Mouse (Mus musculus) cortical plate, adult 2 months (tissue): ENCODE results near the gene Olfr308. TPM values are rescaled to one million over a fixed set of nuclear protein-coding genes. Genes with fewer than 3 reads are reported as not detected.
"Not testable (repeated sequence)": the region's sequence is repeated elsewhere in the genome, so short reads cannot be mapped to it uniquely, and the experiment has no call there.

Experiments used
- H3K27ac ChIP-seq: fragments of 200-500 bp; 2 replicates; pipeline ENCODE4 v1.5.1; 2012; ENCODE audit warnings: low read length, control low read depth, inconsistent platforms; ENCODE audit not compliant: insufficient read depth
- H3K4me1 ChIP-seq: fragments of 200-500 bp; 2 replicates; pipeline ENCODE4 v1.6.1; 2011; ENCODE audit warnings: low read length; ENCODE audit not compliant: control insufficient read depth, insufficient read depth
- H3K4me3 ChIP-seq: fragments of 200-500 bp; 2 replicates; pipeline ENCODE4 v1.5.1; 2011; ENCODE audit warnings: mild to moderate bottlenecking, low read length, control low read depth; ENCODE audit not compliant: insufficient read depth
- CTCF ChIP-seq: fragments of 200-500 bp; IDR thresholded peaks from 2 replicates; pipeline ENCODE4 v1.5.1; 2011; ENCODE audit warnings: mild to moderate bottlenecking, control low read depth, low read length; ENCODE audit not compliant: insufficient read depth; ENCODE audit errors: extremely low read depth
- POLR2A ChIP-seq: fragments of 200-500 bp; IDR thresholded peaks from 2 replicates; pipeline ENCODE4 v1.6.1; 2011; ENCODE audit warnings: mild to moderate bottlenecking, low read length, control low read depth; ENCODE audit not compliant: insufficient read depth; ENCODE audit errors: extremely low read depth
- polyA plus RNA-seq: library from polyadenylated mRNA; depleted of rRNA; stranded (reverse); fragments of >200 nt; gene quantifications from 2 replicates; pipeline ENCODE4 v1.2.3, GENCODE M21; 2012; rRNA removed

The Olfr308 gene
- not detected in 2 replicates for polyA plus RNA-seq

DNA sequence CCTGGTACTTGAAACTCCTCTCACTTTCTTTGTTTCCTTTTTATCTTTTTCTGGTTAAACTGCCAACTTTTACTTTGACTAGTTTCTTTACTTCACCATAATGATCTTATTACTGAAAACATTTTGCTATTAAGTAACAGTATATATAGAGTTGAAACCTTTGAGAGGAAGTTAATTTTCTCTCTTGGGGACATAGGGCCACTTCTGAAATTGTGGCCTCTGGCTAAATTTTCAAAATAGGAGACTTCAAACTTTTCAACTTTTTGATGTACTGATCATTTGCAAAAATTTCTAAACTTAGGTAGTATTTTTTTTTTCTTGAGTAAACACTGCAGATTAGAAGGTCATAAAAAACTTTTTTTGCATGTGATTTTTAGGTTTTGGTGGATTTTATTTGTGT, at the start of gene Olfr308:
TSS of gene Olfr308 (minus strand) at position 101 of the 400 bp plus-strand sequence.
- Histone ChIP-seq H3K4me3 (no peak within 1 kb of the TSS), H3K4me1 (no peaks in the 10 kb centered on the region), H3K27ac (no peak within 1 kb of the TSS)
- TF ChIP-seq POLR2A (no peak), CTCF (no peak)

- Histone ChIP-seq H3K27ac (no peak within 1 kb of the TSS), H3K4me1 (no peaks in the 10 kb centered on the region), H3K4me3 (no peak within 1 kb of the TSS)
- TF ChIP-seq CTCF (no peak), POLR2A (no peak)
These were observed 41.4 kb upstream of the Olfr308 start, which contains the start of gene Olfr305 for GRCm38 (mm10) chr7:86366828-86367227. Gene Olfr305 (minus strand): TSS chr7:86366928.

DNA sequence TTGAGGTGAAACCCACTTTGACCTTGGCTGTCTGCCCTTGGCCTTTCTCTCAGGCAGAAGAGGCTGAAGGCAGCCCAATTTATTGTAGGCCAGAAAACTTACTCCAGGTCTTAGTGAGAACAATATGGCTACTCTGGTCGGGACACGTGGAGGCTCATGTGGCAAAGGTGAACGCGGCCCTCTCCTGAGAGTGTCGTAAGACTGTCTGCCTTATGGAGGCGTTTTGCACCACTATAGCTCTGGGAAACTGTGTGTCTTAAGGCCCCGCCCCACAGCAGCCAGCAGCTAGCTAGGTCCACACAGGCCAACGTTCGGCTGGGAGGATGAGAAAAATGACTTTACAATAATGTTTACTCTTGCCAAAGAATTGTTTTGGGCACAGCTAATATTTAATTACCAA, 20.9 kb upstream of the Olfr308 start:
- not testable (repeated sequence) for H3K4me3 ChIP-seq, H3K27ac ChIP-seq, H3K4me1 ChIP-seq

DNA sequence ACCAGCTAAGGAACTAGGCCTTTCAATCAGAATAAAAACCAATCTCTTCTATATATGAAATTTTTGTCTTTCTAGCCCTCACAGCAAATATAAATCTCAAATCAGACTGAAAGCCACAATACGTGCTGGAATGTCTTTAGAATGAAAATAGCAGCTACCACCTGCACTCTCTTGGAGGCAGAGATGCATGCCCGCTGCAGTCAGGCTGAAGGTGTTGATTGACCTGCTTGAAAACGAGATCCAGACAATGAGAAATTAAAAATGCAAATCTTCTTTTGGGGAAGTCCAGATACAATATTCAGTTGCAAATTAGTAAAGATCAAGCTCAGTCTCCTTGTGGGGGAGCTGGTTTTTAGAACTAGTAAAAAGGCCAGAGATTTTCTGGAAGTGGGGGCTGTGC, 18.8 kb upstream of the Olfr308 start:
- TF ChIP-seq POLR2A (no peak), CTCF (no peak)
- H3K27ac ChIP-seq = no peak overlapping the region
- H3K4me3 ChIP-seq = no peak overlapping the region
- H3K4me1 ChIP-seq = no peaks in the 10 kb centered on the region

- H3K27ac ChIP-seq = no peak overlapping the region
- no peaks in the 10 kb centered on the region for H3K4me1 ChIP-seq
- no peak overlapping the region for H3K4me3 ChIP-seq
- TF ChIP-seq POLR2A (no peak), CTCF (no peak)
These were observed 17.6 kb upstream of the Olfr308 start for GRCm38 (mm10) chr7:86342881-86343565.

DNA sequence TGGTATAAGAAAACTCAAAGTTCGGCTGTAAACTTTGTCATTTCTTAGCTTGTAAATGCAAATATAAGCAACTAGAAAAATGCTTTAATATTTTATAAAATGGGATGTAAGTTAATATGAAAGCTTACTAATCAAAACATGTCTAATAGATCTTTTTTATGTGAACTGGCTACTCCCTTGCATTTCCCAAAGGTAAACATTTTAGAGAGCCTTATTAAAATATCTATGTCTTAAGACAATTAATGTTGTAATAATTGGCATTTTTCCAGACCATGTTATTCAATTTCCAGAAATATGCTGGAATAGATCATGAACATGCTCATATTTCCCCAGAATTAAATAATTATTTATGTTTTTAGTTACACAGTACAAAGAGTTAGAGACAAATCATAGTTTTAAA, 12.1 kb upstream of the Olfr308 start, which contains the start of gene Olfr307:
TSS of gene Olfr307 (minus strand) at position 101 of the 400 bp plus-strand sequence.
- Histone ChIP-seq H3K4me3 (no peak within 1 kb of the TSS), H3K4me1 (no peaks in the 10 kb centered on the region), H3K27ac (no peak within 1 kb of the TSS)
- no peak for TF ChIP-seq POLR2A
- no peak for TF ChIP-seq CTCF

DNA sequence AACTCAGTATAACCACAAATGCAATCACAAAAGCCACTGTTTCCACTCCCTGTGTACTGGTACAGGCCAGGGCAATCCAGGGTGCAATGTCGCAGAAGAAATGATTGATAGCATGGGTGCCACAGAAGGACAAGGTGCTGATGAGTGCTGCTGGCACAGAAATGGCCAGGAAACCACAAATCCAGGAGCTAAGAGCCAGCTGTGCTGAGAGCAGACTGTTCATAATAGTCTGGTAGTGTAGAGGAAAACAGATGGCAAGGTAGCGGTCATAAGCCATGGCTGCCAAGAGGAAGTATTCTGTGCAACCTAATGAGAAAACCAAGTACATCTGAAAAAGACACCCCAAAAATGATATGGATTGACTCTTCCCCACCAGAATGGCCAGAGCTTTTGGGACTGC, 4.1 kb downstream of the Olfr308 start:
- Histone ChIP-seq H3K27ac (no peak overlapping the region), H3K4me3 (no peak overlapping the region), H3K4me1 (no peaks in the 10 kb centered on the region)
- TF ChIP-seq POLR2A (no peak), CTCF (no peak)

DNA sequence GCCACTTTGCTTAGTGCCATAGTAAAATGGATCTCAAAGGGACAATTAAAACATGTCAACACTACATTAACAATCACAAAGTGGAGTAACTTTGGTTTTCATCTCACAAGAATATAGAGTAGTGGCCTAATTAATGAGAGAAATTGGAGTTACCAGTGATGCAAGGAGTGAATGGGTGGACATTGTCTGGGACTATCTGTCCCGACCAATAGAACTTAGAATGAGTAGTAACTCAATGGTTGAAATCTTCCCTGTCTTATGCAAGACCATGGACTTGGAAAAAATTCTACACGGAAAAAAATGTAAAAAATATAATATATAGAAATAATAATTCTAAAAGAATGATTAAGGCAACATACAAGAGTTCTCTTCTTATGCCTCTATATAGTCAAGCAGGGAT, 11.8 kb downstream of the Olfr308 start, which contains the start of gene Olfr309:
TSS of gene Olfr309 (minus strand) at position 101 of the 400 bp plus-strand sequence.
- TF ChIP-seq POLR2A (no peak), CTCF (no peak)
- H3K27ac ChIP-seq = no peak within 1 kb of the TSS
- no peak within 1 kb of the TSS for H3K4me3 ChIP-seq
- H3K4me1 ChIP-seq = no peaks in the 10 kb centered on the region

GRCm38 (mm10) chr7:86277072-86277471, 48.4 kb downstream of the Olfr308 start, which contains the start of gene Olfr310:
Gene Olfr310 (minus strand): TSS chr7:86277172.
- no peaks in the 10 kb centered on the region for H3K4me1 ChIP-seq
- no peak for TF ChIP-seq POLR2A
- no peak for TF ChIP-seq CTCF
- no peak within 1 kb of the TSS for H3K27ac ChIP-seq
- H3K4me3 ChIP-seq = no peak within 1 kb of the TSS

Other genes starting within 250 kb of the Olfr308 start
- gene Vmn2r75, start 153.9 kb downstream of the Olfr308 start, polyA plus RNA-seq = not detected in 2 replicates
- not detected in 2 replicates for gene Vmn2r76, start 79.3 kb downstream of the Olfr308 start, polyA plus RNA-seq
- not detected in 2 replicates for gene Olfr310, start 48.5 kb downstream of the Olfr308 start, polyA plus RNA-seq
- not detected in 2 replicates for gene Olfr309, start 11.9 kb downstream of the Olfr308 start, polyA plus RNA-seq
- gene Olfr307, start 12.0 kb upstream of the Olfr308 start, polyA plus RNA-seq = not detected in 2 replicates
- gene Olfr305, start 41.3 kb upstream of the Olfr308 start, polyA plus RNA-seq = not detected in 2 replicates
- not detected in 2 replicates for gene Olfr304, start 61.0 kb upstream of the Olfr308 start, polyA plus RNA-seq
- gene Olfr303, start 72.2 kb upstream of the Olfr308 start, polyA plus RNA-seq = not detected in 2 replicates
- not detected in 2 replicates for gene Olfr301, start 78.2 kb upstream of the Olfr308 start, polyA plus RNA-seq
- gene Olfr299, start 134.3 kb upstream of the Olfr308 start, polyA plus RNA-seq = not detected in 2 replicates
- gene Olfr298, start 166.9 kb upstream of the Olfr308 start, polyA plus RNA-seq = not detected in 2 replicates
- gene Olfr297, start 194.3 kb upstream of the Olfr308 start, polyA plus RNA-seq = not detected in 2 replicates